Mouse (Mus musculus): Measurements from ENCODE around the gene Shisa5. TPM values are rescaled to one million over a fixed set of nuclear protein-coding genes. Genes with fewer than 3 reads are reported as not detected.
A peak's percentile ranks its signal among the peaks of the same experiment; 100 is the strongest.

Gene Shisa5
- polyA plus RNA-seq, 1 experiment, result 675 TPM

- peaks cover 8% of the 10 kb centered on the region for H3K4me1 ChIP-seq (ENCODE audit: control insufficient read depth, insufficient read depth, insufficient read length, low read length)
- H3K36me3 ChIP-seq (ENCODE audit: control insufficient read depth, insufficient read depth, low read length), result peaks cover 21% of the 10 kb centered on the region
- H3K27me3 ChIP-seq (ENCODE audit: control insufficient read depth, insufficient read depth, low read length), result no peaks in the 10 kb centered on the region
- H3K27ac ChIP-seq (ENCODE audit: insufficient read depth, low read depth, low read length), result no peak overlapping the region
- no peak overlapping the region for H3K4me3 ChIP-seq (ENCODE audit: low read depth, low read length)
- TF ChIP-seq CTCF (IDR thresholded peaks at IDR 0.05; ENCODE audit: extremely low read depth, insufficient read length, insufficient replicate concordance, low read depth, low read length) (no peak), POLR2A (IDR thresholded peaks at IDR 0.05; ENCODE audit: low read depth, low read length) (no peak)
- WGBS, result 71% methylated on average over 6 of the region's 6 CpGs
These were observed 5.9 kb upstream of the Shisa5 start for GRCm38 (mm10) chr9:109032435-109032834.

DNA sequence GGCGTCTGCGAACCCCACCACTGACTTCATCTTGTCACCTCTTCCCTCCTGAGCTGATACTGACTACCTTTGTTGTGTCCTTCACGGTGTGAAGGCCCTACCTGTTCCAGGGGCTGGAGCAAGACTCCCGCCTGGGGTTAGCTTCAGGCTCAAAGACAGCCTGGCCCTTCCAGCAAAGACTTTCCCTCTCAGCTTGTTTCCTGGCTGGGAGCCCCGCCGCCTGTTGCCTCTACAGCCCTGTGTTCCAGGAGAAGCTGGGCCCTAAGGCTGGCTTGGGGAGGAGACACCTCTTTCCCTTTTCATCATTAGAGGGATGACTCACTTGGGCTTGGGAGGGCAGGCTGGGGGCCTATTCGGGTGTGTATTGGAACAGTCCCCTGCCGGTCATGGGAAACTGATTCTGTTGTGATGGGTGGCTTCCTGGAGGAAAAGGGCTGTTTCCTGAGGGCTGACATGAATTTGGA is 568 bp downstream of the Shisa5 start:
- 18% methylated on average over 8 of the region's 8 CpGs for WGBS
- H3K27me3 ChIP-seq (ENCODE audit: control insufficient read depth, insufficient read depth, low read length), result no peaks in the 10 kb centered on the region
- 0 out of 2 replicates have a peak, but pooled peaks cover 1% of the 10 kb centered on the region for H3K36me3 ChIP-seq (ENCODE audit: control insufficient read depth, insufficient read depth, low read length)
- TF ChIP-seq POLR2A (IDR thresholded peaks at IDR 0.05; ENCODE audit: low read depth, low read length) (no peak), CTCF (IDR thresholded peaks at IDR 0.05; ENCODE audit: extremely low read depth, insufficient read length, insufficient replicate concordance, low read depth, low read length) (no peak)
- peaks cover 11% of the 10 kb centered on the region; the same call in 1 of the 2 replicates for H3K4me1 ChIP-seq (ENCODE audit: control insufficient read depth, insufficient read depth, insufficient read length, low read length)
- peak overlapping the region; percentile 92 for H3K4me3 ChIP-seq (ENCODE audit: low read depth, low read length)
- peak overlapping the region; percentile 73 for H3K27ac ChIP-seq (ENCODE audit: insufficient read depth, low read depth, low read length)

- 66% methylated on average over 4 of the region's 4 CpGs for WGBS
- Histone ChIP-seq H3K4me1 (ENCODE audit: control insufficient read depth, insufficient read depth, insufficient read length, low read length) (peaks cover 11% of the 10 kb centered on the region; the same call in 1 of the 2 replicates), H3K27me3 (ENCODE audit: control insufficient read depth, insufficient read depth, low read length) (no peaks in the 10 kb centered on the region), H3K4me3 (ENCODE audit: low read depth, low read length) (peak overlapping the region; percentile 92), H3K36me3 (ENCODE audit: control insufficient read depth, insufficient read depth, low read length) (0 out of 2 replicates have a peak, but pooled peaks cover 1% of the 10 kb centered on the region), H3K27ac (ENCODE audit: insufficient read depth, low read depth, low read length) (no peak overlapping the region)
- TF ChIP-seq POLR2A (IDR thresholded peaks at IDR 0.05; ENCODE audit: low read depth, low read length) (no peak), CTCF (IDR thresholded peaks at IDR 0.05; ENCODE audit: extremely low read depth, insufficient read length, insufficient replicate concordance, low read depth, low read length) (no peak)
These were observed 1.3 kb downstream of the Shisa5 start for GRCm38 (mm10) chr9:109039681-109040080.

DNA sequence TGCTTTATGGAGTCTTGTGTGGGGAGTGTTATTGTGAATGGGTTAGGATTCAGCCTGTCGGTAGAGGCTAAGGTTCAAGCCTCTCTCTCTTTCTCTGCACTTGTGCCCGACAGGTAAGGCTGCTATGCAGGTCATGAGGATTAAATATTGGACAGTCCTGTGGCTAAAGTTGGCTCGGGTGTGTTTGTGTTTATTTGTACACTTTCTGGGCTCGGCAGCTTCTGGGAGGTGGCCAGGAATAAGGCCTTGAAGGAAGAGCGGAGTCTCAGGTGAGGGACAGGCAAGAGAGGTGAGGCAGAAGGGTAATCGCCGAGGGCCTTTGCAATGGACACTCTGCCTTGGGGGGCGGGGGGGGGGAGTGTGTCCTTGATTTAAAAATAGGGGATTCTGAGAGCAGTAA is 1.9 kb downstream of the Shisa5 start:
- Histone ChIP-seq H3K27me3 (ENCODE audit: control insufficient read depth, insufficient read depth, low read length) (no peaks in the 10 kb centered on the region), H3K36me3 (ENCODE audit: control insufficient read depth, insufficient read depth, low read length) (0 out of 2 replicates have a peak, but pooled peaks cover 1% of the 10 kb centered on the region), H3K4me1 (ENCODE audit: control insufficient read depth, insufficient read depth, insufficient read length, low read length) (peaks cover 11% of the 10 kb centered on the region; the same call in 1 of the 2 replicates), H3K27ac (ENCODE audit: insufficient read depth, low read depth, low read length) (no peak overlapping the region), H3K4me3 (ENCODE audit: low read depth, low read length) (no peak overlapping the region)
- no peak for TF ChIP-seq CTCF (IDR thresholded peaks at IDR 0.05; ENCODE audit: extremely low read depth, insufficient read length, insufficient replicate concordance, low read depth, low read length)
- TF ChIP-seq POLR2A (IDR thresholded peaks at IDR 0.05; ENCODE audit: low read depth, low read length), result no peak
- 47% methylated on average over 8 of the region's 8 CpGs for WGBS

- no peaks in the 10 kb centered on the region for H3K27me3 ChIP-seq (ENCODE audit: control insufficient read depth, insufficient read depth, low read length)
- 0 out of 2 replicates have a peak, but pooled peaks cover 1% of the 10 kb centered on the region for H3K36me3 ChIP-seq (ENCODE audit: control insufficient read depth, insufficient read depth, low read length)
- TF ChIP-seq CTCF (IDR thresholded peaks at IDR 0.05; ENCODE audit: extremely low read depth, insufficient read length, insufficient replicate concordance, low read depth, low read length) (no peak), POLR2A (IDR thresholded peaks at IDR 0.05; ENCODE audit: low read depth, low read length) (0 out of 2 replicates have a peak, but pooled peaks have one; percentile 16)
- H3K4me3 ChIP-seq (ENCODE audit: low read depth, low read length), result no peak overlapping the region
- H3K27ac ChIP-seq (ENCODE audit: insufficient read depth, low read depth, low read length), result no peak overlapping the region
- H3K4me1 ChIP-seq (ENCODE audit: control insufficient read depth, insufficient read depth, insufficient read length, low read length), result peaks cover 11% of the 10 kb centered on the region; the same call in 1 of the 2 replicates
- 14% methylated on average over 6 of the region's 6 CpGs for WGBS
These were observed 2.5 kb downstream of the Shisa5 start for GRCm38 (mm10) chr9:109040906-109041305.

- H3K36me3 ChIP-seq (ENCODE audit: control insufficient read depth, insufficient read depth, low read length), result 0 out of 2 replicates have a peak, but pooled peaks cover 1% of the 10 kb centered on the region
- TF ChIP-seq POLR2A (IDR thresholded peaks at IDR 0.05; ENCODE audit: low read depth, low read length), result no peak
- TF ChIP-seq CTCF (IDR thresholded peaks at IDR 0.05; ENCODE audit: extremely low read depth, insufficient read length, insufficient replicate concordance, low read depth, low read length), result no peak
- H3K27ac ChIP-seq (ENCODE audit: insufficient read depth, low read depth, low read length), result no peak overlapping the region
- 70% methylated on average over 7 of the region's 7 CpGs for WGBS
- no peak overlapping the region for H3K4me3 ChIP-seq (ENCODE audit: low read depth, low read length)
- peaks cover 11% of the 10 kb centered on the region; the same call in 1 of the 2 replicates for H3K4me1 ChIP-seq (ENCODE audit: control insufficient read depth, insufficient read depth, insufficient read length, low read length)
- H3K27me3 ChIP-seq (ENCODE audit: control insufficient read depth, insufficient read depth, low read length), result no peaks in the 10 kb centered on the region
These were observed 3.0 kb downstream of the Shisa5 start for GRCm38 (mm10) chr9:109041351-109041750.

DNA sequence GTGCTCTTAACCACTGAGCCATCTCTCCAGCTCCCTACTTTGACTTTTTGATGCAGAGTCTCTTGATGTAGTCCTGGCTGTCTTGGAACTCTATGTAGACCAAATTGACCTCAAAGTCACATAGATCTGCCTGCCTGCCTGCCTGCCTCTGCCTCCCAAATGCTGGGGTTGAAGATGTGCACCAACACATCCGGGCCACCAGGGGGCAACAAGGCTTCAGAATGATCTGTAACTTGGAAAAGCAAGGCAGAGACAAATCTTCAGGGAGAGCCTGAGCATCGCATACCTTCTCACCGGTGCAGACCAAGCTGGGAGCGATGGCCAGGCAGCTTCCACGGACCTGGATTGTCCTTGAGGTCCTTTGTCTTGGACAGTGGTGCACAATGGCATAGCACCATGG is 7.9 kb downstream of the Shisa5 start:
- Histone ChIP-seq H3K4me1 (ENCODE audit: control insufficient read depth, insufficient read depth, insufficient read length, low read length) (peaks cover 6% of the 10 kb centered on the region; the same call in 1 of the 2 replicates), H3K27me3 (ENCODE audit: control insufficient read depth, insufficient read depth, low read length) (no peaks in the 10 kb centered on the region), H3K4me3 (ENCODE audit: low read depth, low read length) (no peak overlapping the region), H3K36me3 (ENCODE audit: control insufficient read depth, insufficient read depth, low read length) (0 out of 2 replicates have a peak, but pooled peaks cover 3% of the 10 kb centered on the region), H3K27ac (ENCODE audit: insufficient read depth, low read depth, low read length) (no peak overlapping the region)
- peak; percentile 77; the same call in 1 of the 2 replicates for TF ChIP-seq CTCF (IDR thresholded peaks at IDR 0.05; ENCODE audit: extremely low read depth, insufficient read length, insufficient replicate concordance, low read depth, low read length)
- no peak for TF ChIP-seq POLR2A (IDR thresholded peaks at IDR 0.05; ENCODE audit: low read depth, low read length)
- 40% methylated on average over 5 of the region's 5 CpGs for WGBS
